ENCODE assay signal across 32 mouse cellular contexts in the genomic region with DNA sequence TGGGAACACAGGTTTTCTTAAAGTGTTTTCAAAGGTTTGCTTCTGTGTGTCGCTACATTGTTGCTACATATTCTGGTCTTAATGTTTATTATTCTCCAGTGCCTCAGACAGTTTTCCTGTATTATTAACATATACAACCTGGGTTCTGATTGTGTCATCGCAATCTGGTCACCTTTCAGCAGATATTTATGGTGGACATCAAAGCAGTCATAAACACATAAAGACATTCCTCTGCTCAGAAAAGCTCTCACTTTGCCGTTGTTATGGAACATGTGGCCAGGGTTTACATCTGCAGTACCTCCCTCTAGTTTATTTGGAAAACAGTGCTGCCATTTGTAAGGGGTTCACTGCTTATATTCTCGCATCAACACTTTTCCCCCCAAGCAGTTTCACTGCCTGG.
"Had no signal": no experiment of that assay in that cellular context is flagged by ENCODE, and none has a peak within 500 bp of the region (broad histone marks: within the 10 kb centered on the region; RNA-seq: fewer than 3 reads in every experiment).

No protein-coding gene starts in this region.

- H3K27ac ChIP-seq: limb, embryonic 10.5 days; limb, embryonic 12.5 days; limb, embryonic 13.5 days; limb, embryonic 15.5 days; liver, embryonic 12.5 days; liver, embryonic 13.5 days; liver, embryonic 14.5 days; liver, embryonic 15.5 days; lung, embryonic 15.5 days; macrophage; midbrain, embryonic 10.5 days; midbrain, embryonic 12.5 days; midbrain, embryonic 13.5 days; midbrain, embryonic 15.5 days; neural tube, embryonic 12.5 days had no signal

- ATAC-seq: liver, embryonic 12.5 days; liver, postnatal 0 days; lung, postnatal 0 days; midbrain, embryonic 13.5 days; midbrain, embryonic 15.5 days; midbrain, embryonic 16.5 days had no signal

- H3K27me3 ChIP-seq: limb, embryonic 12.5 days; limb, embryonic 13.5 days; limb, embryonic 15.5 days; liver, embryonic 12.5 days; liver, embryonic 13.5 days; liver, embryonic 15.5 days; lung, embryonic 15.5 days; megakaryocyte, embryonic 14.5 days; midbrain, embryonic 12.5 days; midbrain, embryonic 13.5 days; midbrain, embryonic 15.5 days; neural tube, embryonic 12.5 days had no signal

- H3K9me3 ChIP-seq: limb, embryonic 10.5 days; limb, embryonic 12.5 days; limb, embryonic 13.5 days; limb, embryonic 15.5 days; liver, embryonic 12.5 days; liver, embryonic 13.5 days; liver, embryonic 15.5 days; lung, embryonic 15.5 days; megakaryocyte, embryonic 14.5 days; midbrain, embryonic 10.5 days; midbrain, embryonic 12.5 days; midbrain, embryonic 13.5 days; midbrain, embryonic 15.5 days; neural tube, embryonic 12.5 days had no signal

- H3K36me3 ChIP-seq: limb, embryonic 10.5 days; limb, embryonic 12.5 days; limb, embryonic 13.5 days; limb, embryonic 15.5 days; liver, embryonic 12.5 days; liver, embryonic 13.5 days; liver, embryonic 15.5 days; lung, embryonic 15.5 days; midbrain, embryonic 10.5 days; midbrain, embryonic 12.5 days; midbrain, embryonic 13.5 days; midbrain, embryonic 15.5 days; neural tube, embryonic 12.5 days had no signal

- H3K4me3 ChIP-seq: limb, embryonic 10.5 days; limb, embryonic 12.5 days; limb, embryonic 13.5 days; limb, embryonic 15.5 days; liver, embryonic 12.5 days; liver, embryonic 13.5 days; liver, embryonic 15.5 days; lung, embryonic 15.5 days; megakaryocyte, embryonic 14.5 days; midbrain, embryonic 10.5 days; midbrain, embryonic 12.5 days; midbrain, embryonic 13.5 days; midbrain, embryonic 15.5 days; myocyte; neural tube, embryonic 12.5 days had no signal

- H3K4me2 ChIP-seq: limb, embryonic 12.5 days; limb, embryonic 13.5 days; limb, embryonic 15.5 days; liver, embryonic 11.5 days; liver, embryonic 12.5 days; liver, embryonic 13.5 days; liver, embryonic 15.5 days; lung, embryonic 14.5 days; lung, embryonic 15.5 days; midbrain, embryonic 11.5 days; midbrain, embryonic 12.5 days; midbrain, embryonic 13.5 days; midbrain, embryonic 15.5 days; neural tube, embryonic 12.5 days had no signal

- DNase-seq: left cerebral cortex, postnatal 4 days; liver; liver, embryonic 13.5 days; liver, postnatal 0 days; lung, adult 18-20 months; lung, adult 2 months; lung, embryonic 14.5 days; lung, postnatal 10 days; lung, postnatal 14 days; lung, postnatal 36 days; lung, postnatal 4 days; midbrain, embryonic 14.5 days had no signal

- H3K4me1 ChIP-seq: limb, embryonic 10.5 days; limb, embryonic 15.5 days; liver, embryonic 12.5 days; liver, embryonic 13.5 days; liver, embryonic 15.5 days; lung, embryonic 15.5 days; megakaryocyte, embryonic 14.5 days; midbrain, embryonic 10.5 days; midbrain, embryonic 12.5 days; midbrain, embryonic 13.5 days; midbrain, embryonic 15.5 days; neural tube, embryonic 12.5 days had no signal

- H3K9ac ChIP-seq: limb, embryonic 12.5 days; limb, embryonic 13.5 days; limb, embryonic 15.5 days; liver, embryonic 12.5 days; liver, embryonic 13.5 days; liver, embryonic 14.5 days; liver, embryonic 15.5 days; liver, postnatal 0 days; lung, embryonic 14.5 days; lung, embryonic 15.5 days; midbrain, embryonic 12.5 days; midbrain, embryonic 13.5 days; midbrain, embryonic 15.5 days; neural tube, embryonic 12.5 days had no signal
